Comparison of ENCODE assay signal across 16 mouse cellular contexts in genomic region chr19:53189736-53190135, GRCm38 (mm10). TPM values are rescaled to one million over a fixed set of nuclear protein-coding genes. Genes with fewer than 3 reads are reported as not detected.
DNase-seq lines count a peak whose midpoint lies in the region; ATAC-seq and TF ChIP-seq lines count a peak whose summit lies in the region.
"Had no signal": no experiment of that assay in that cellular context is flagged by ENCODE, and none has a peak within 500 bp of the region (broad histone marks: within the 10 kb centered on the region; RNA-seq: fewer than 3 reads in every experiment).

No protein-coding gene starts in this region.

- peaks cover 30% of the 10 kb centered on the region for H3K4me1 ChIP-seq in spleen, adult 2 months (ENCODE audit: control insufficient read depth, insufficient read depth, insufficient read length)
- peaks cover 12% of the 10 kb centered on the region for H3K4me1 ChIP-seq in hindbrain, embryonic 13.5 days (replicated peaks)

- intact Hi-C loops in gastrocnemius, adult 2 months (cut with DNase I), result loop anchor here (2.0 kb wide), 1 partner anchor 43 kb away; no protein-coding TSS in a partner anchor

- WGBS in spleen, adult 2 months, result 69% methylated on average over 3 of the region's 3 CpGs
- 94% methylated on average over 3 of the region's 3 CpGs for WGBS in hindbrain, embryonic 13.5 days

- H3K9ac ChIP-seq in hindbrain, embryonic 13.5 days, result no peak overlapping the region
- H3K9ac ChIP-seq: limb, embryonic 13.5 days; midbrain, embryonic 13.5 days had no signal

- DNase-seq in gastrocnemius, adult 2 months, result no peak
- no peak for DNase-seq in gastrocnemius, postnatal 25 days
- no peak for DNase-seq in spleen, adult 2 months (ENCODE audit: low read depth in 1 of 2, low spot score in 2 of 2)
- no peak for DNase-seq in spleen, postnatal 14 days (ENCODE audit: low spot score in 2 of 2)
- DNase-seq in cerebellum, postnatal 36 days, result peak; percentile 64 to 81
- no peak for DNase-seq in lung, adult 18-20 months
- DNase-seq: kidney, adult 11 months; kidney, postnatal 25 days had no signal

- no peak for TF ChIP-seq POLR2A in spleen, adult 2 months (IDR thresholded peaks at IDR 0.05; ENCODE audit: low read depth, low read length)

- peak overlapping the region; percentile 86 for H3K27ac ChIP-seq in gastrocnemius, adult 2 months
- peak overlapping the region; percentile 74 for H3K27ac ChIP-seq in spleen, adult 2 months (ENCODE audit: insufficient read depth, low read length)
- H3K27ac ChIP-seq in hindbrain, embryonic 13.5 days, result no peak overlapping the region
- H3K27ac ChIP-seq: embryonic facial prominence, embryonic 10.5 days; hindbrain, embryonic 10.5 days; left cerebral cortex, adult 2 months; limb, embryonic 13.5 days; midbrain, embryonic 13.5 days; stomach, postnatal 0 days had no signal

- 0 out of 2 replicates have a peak, but pooled peaks cover 2% of the 10 kb centered on the region for H3K36me3 ChIP-seq in spleen, adult 2 months (ENCODE audit: control insufficient read depth, insufficient read depth, low read length)
- H3K36me3 ChIP-seq in hindbrain, embryonic 13.5 days, result no peaks in the 10 kb centered on the region
- H3K36me3 ChIP-seq: embryonic facial prominence, embryonic 10.5 days; limb, embryonic 13.5 days; midbrain, embryonic 13.5 days had no signal

- H3K4me3 ChIP-seq in gastrocnemius, adult 2 months, result no peak overlapping the region
- H3K4me3 ChIP-seq in spleen, adult 2 months (ENCODE audit: extremely low read depth, insufficient read depth, insufficient read length), result no peak overlapping the region
- no peak overlapping the region for H3K4me3 ChIP-seq in hindbrain, embryonic 13.5 days
- H3K4me3 ChIP-seq: embryonic facial prominence, embryonic 10.5 days; hindbrain, embryonic 10.5 days; left cerebral cortex, adult 2 months; limb, embryonic 13.5 days; midbrain, embryonic 13.5 days had no signal

- no peak for TF ChIP-seq CTCF in gastrocnemius, adult 2 months (IDR thresholded peaks at IDR 0.05)
- TF ChIP-seq CTCF in spleen, adult 2 months (IDR thresholded peaks at IDR 0.05; ENCODE audit: extremely low read depth, insufficient read depth, insufficient read length, insufficient replicate concordance), result no peak

- H3K27me3 ChIP-seq in spleen, adult 2 months (ENCODE audit: control insufficient read depth, insufficient read depth, low read length), result no peaks in the 10 kb centered on the region
- no peaks in the 10 kb centered on the region for H3K27me3 ChIP-seq in hindbrain, embryonic 13.5 days
- H3K27me3 ChIP-seq: limb, embryonic 13.5 days; midbrain, embryonic 13.5 days had no signal

- ATAC-seq in megakaryocyte, adult 5-6 weeks (ENCODE audit: poor library complexity, severe bottlenecking), result no peak
- ATAC-seq in hindbrain, embryonic 13.5 days (ENCODE audit: low FRiP score), result no peak
- ATAC-seq: midbrain, embryonic 13.5 days had no signal

- H3K9me3 ChIP-seq in hindbrain, embryonic 13.5 days, result no peaks in the 10 kb centered on the region
- H3K9me3 ChIP-seq: embryonic facial prominence, embryonic 10.5 days; hindbrain, embryonic 10.5 days; limb, embryonic 13.5 days; midbrain, embryonic 13.5 days had no signal

- H3K4me2 ChIP-seq in hindbrain, embryonic 13.5 days, result no peak overlapping the region
- H3K4me2 ChIP-seq: limb, embryonic 13.5 days; midbrain, embryonic 13.5 days had no signal

RNA-seq across cellular contexts. Expression of gene Add3, which starts 49.5 kb away (rescaled TPM):
- total RNA-seq in gastrocnemius, adult 2 months (2021), result 10 to 100 TPM; 17.0 to 29.5 TPM
- 10 to 100 TPM; 21.4 to 24.3 TPM for total RNA-seq in gastrocnemius, postnatal 25 days (2021)
- polyA plus RNA-seq in spleen, adult 2 months (2012; rRNA removed), result 40.6 and 45.1 TPM in 2 replicates
- total RNA-seq in megakaryocyte, adult 5-6 weeks (2015), result 235 and 240 TPM in 2 replicates
- total RNA-seq in megakaryocyte, adult 5-6 weeks (2017), result 317 and 336 TPM in 2 replicates
- 35.8 and 35.9 TPM in 2 replicates for polyA plus RNA-seq in hindbrain, embryonic 13.5 days (2015; fragmentation: Nextera tagmentation; extraction: Ambion mirVana)

Comparison
In these comparisons a context has a peak if more than half of its experiments do, and no peak if none do; other contexts are left out.
1. DNase-seq: peak in cerebellum, postnatal 36 days (2 of 2); none in gastrocnemius, adult 2 months (single experiment), gastrocnemius, postnatal 25 days (single experiment), spleen, adult 2 months (0 of 2), spleen, postnatal 14 days (0 of 2) and lung, adult 18-20 months (0 of 2).
2. RNA of gene Add3, which starts 49.5 kb away (total RNA-seq): 235 to 336 TPM in megakaryocyte, adult 5-6 weeks; 17.0 to 29.5 TPM in gastrocnemius, adult 2 months and 21.4 to 24.3 TPM in gastrocnemius, postnatal 25 days; every median in the first group is over 4 times any median in the second.